Mouse (Mus musculus) cerebellum, postnatal 14 days (tissue): ENCODE measurements around the gene Gm17268.

ENCODE experiments used
- DNase-seq, 2 experiments: peaks; one replicate each; pipeline ENCODE4 v3.0.0; 2021; ENCODE audit warnings: mixed read lengths in 2 of 2

The Gm17268 gene

DNA sequence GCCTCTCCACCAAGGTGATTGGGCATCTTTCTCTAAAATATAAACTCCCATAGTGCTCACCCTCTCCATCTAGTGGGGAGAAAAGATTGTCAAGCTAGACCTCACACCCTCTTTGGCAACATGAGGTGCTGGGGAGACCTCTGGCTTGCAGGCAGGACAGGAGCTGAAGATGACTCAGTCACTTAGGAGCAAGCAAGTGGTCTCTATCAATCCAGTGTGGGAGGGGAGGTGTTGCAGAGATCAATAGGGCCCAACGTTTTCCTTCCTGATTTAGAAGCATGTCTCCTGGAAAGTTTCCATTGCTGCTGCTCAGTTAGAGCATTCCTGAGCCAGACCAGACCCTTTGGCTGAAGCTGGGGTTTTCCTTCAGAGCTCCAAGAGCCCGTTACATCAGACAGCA, at the start of gene Gm17268:
Gm17268 (minus strand) TSS at position 28 of the 400 bp plus-strand sequence.
- no peak for DNase-seq

DNA sequence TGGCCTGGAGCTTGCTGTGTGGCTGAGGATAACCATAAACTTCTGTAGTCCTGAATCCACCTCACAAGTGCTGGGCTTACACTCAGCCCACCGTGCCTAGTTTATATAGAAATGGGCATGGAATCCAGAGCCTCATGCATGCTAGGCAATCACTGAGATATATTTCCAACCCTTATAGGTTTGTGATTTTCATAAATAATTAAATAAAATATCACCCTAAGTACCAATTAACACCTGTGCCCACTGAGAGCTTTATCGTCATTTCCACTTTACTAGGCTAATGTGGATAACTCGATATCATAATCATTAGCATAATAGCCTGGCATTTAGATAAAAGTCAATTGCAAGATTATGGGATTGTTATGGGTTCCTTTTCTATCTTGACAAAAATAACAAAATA, 46.0 kb upstream of the Gm17268 start:
- no peak for DNase-seq

DNA sequence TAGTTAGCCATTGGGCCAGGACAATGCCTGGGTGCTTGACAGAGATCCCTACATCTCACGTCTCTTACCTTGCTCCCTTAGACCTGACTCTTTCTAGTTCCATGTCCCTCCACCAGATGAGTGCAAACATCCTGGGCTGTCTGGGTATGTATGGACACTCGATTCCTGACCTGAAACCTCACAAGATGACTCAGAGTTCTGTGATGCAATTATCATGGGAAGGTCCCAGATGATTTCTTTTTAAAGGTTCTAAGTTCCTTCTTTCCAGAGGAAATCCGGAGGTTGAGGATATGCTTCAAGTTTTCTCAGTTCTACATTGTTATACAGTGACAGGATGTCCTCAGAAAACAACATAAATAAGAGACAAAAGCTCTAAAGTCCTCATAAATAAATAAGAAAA, 42.5 kb upstream of the Gm17268 start:
- DNase-seq: no peak

DNA sequence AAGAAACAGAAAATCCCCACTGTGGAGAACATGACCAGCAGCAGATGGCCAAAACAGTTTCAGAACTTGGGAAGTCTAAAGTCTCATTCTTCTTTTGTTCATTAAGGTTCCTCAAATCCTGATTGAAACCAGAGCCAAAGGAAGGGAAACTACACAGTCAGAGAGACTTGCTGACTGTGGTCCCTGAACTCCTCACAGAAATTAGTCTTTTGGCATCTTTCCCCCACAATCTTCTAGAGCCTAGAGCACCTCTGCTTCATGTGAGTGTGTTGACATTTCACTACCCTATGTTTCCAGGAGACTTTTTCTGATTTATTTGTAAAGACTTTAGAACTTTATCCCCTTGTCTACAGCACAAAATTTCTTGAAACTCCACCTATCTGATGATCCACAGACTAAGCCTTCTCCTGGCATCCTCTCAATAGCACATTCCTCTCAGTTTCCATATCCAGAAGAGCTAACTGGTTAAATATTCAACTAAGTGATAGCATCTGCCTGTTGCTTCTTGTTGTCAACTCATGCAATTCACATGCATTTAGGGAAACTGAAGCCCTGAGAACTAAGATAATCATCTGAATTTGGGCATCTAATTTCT, 39.9 kb upstream of the Gm17268 start:
- no peak for DNase-seq

DNA sequence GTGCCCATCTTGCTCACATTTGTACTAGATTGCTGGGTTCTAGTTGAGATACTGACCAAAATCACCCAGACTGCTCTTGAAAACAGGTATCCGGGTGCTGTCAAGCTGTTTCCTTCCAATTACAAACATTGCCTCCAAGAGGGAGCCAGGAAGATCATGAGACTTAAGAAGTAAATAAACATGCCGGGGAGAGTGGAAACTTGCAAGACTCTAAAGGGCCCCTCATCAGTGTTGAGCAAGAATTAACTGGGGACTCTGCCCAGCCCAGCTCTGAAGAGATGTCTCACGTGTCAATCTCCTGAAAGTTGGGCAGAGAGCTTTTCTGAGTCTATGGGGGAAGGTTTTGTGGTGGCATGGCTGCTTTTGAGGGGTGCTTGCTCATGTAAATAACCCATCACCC, 38.7 kb upstream of the Gm17268 start:
- no peak for DNase-seq

DNA sequence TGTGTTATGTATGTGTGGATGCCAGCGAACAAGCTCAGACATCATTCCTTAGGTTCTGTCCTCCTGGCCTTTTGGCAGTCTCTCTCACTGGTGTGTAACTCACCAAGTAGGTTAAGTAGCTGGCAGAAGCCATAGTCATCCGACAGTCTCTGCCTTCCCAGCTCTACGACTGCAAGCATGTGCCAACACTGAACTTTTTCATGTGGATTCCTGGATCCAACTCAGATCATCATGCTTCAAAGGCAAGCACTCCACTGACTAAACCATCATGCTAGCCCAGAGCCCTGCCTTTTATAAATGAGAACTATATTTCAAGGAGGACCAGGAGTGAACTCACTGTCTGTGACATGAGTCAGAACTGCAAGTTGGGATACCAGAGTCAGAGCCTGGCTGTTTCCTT, 35.3 kb upstream of the Gm17268 start:
- no peak for DNase-seq

- no peak for DNase-seq
Observed at GRCm38 (mm10) chr11:82072984-82073383, 34.6 kb upstream of the Gm17268 start.

GRCm38 (mm10) chr11:82072374-82072773, 34.0 kb upstream of the Gm17268 start:
- DNase-seq: no peak

- DNase-seq: no peak
Observed at GRCm38 (mm10) chr11:82071076-82071475, 32.7 kb upstream of the Gm17268 start.

- no peak for DNase-seq
Observed at GRCm38 (mm10) chr11:82066953-82067571, 28.7 kb upstream of the Gm17268 start.

- DNase-seq: peak in 1 of 2 experiments; percentile 13
Observed at GRCm38 (mm10) chr11:82063454-82063853, 25.1 kb upstream of the Gm17268 start.

DNA sequence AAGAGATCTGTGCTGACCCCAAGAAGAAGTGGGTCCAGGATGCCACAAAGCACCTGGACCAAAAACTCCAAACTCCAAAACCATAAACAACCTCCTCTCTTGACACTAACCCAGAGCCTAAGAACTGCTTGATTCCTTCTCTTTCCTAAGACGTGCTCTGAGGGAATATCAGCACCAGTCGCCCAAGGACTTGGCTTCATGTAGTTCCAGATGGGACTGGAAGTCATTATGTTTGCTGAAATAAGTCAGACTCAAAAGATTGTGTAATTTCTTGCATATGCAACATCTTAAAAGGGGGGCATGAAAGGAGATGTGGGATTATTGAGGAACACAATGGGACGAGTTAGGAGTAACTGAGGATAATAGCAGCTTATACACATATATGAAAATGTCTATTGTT, 23.9 kb upstream of the Gm17268 start:
- DNase-seq: no peak

DNA sequence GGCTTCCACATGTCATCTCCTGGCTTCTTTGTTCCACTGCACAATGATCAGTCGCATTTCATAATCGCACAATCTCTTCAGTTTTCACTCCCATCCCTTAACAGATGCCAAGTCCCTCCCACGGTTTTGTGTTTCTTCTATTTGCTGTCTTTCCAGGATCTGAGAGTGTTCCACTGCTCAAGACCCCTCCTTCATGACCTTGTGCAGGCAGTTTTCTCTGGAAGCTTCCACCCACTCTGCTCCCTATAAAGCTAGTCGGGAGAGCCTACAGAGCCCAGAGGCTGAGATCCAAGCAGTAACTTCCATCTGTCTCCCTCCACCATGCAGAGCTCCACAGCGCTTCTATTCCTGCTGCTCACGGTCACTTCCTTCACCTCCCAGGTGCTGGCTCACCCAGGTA, 19.3 kb upstream of the Gm17268 start, which contains the start of gene Ccl11:
Ccl11 (plus strand) TSS at position 178 of the 400 bp plus-strand sequence.
- DNase-seq: no peak

GRCm38 (mm10) chr11:82053849-82054248, 15.5 kb upstream of the Gm17268 start:
- DNase-seq: no peak

DNA sequence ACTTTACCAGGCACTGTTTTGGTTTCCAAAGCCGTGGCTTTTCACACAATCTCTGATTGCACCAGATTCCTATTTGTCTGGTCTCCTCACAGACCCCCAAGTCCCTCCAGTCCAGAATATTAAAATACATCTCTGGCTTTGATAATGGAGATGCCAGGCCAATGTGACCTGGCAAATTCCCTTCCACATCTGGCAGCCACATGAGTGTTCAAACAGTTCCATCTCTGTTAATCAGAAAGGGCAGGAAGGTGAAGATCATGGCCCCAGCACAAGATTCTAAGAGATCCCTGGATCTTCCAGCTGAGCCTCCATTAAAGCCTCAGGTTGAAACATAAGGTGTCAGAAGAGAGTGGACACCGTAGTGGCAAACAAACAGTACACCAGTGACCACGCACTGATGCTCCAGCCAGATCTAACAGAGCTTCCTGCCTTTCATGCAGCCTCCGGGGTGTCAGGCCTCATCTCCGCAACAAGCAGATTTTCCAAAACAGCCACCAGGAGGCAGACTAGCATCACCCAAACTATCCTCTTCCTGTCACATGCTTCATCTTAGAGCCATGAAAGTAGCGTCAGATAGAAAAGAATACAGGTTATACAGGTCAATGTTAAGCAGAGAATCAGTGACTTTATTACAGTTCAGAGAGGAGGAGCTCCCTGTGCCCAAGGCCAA, 9.5 kb upstream of the Gm17268 start:
- peak; percentile 27 to 42 for DNase-seq

- DNase-seq: peak; percentile 56 to 72
Observed at GRCm38 (mm10) chr11:82045471-82045870, 7.1 kb upstream of the Gm17268 start, which contains the start of gene Ccl7. TSS of gene Ccl7 (plus strand) at chr11:82045712.

- no peak for DNase-seq
Observed at GRCm38 (mm10) chr11:82041671-82042080, 3.3 kb upstream of the Gm17268 start.

DNA sequence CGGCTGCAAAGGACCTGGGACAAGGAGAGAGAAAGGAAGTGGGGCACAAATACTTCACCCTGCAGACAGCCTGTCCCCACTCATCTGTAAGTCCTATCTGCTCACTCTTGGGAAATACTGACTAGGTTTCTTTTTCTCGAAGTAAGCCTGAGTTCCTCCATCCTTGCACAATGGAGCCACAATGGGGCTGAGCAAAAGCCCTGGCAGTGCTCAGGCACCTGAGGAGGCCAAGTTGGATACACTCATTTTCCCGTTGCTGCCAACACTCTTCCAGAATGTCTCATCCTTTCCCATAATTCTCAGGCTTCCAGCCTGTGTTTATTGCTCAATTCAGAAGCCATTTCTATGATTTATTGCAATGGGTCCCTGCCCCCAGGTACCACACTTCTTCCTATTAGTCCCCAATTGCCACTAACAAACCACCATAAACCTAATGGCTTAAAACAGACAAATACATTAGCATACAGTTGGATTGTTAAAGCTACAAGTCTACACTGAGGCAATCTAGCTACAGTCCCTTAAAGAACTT, 834 bp upstream of the Gm17268 start:
- DNase-seq: no peak

DNA sequence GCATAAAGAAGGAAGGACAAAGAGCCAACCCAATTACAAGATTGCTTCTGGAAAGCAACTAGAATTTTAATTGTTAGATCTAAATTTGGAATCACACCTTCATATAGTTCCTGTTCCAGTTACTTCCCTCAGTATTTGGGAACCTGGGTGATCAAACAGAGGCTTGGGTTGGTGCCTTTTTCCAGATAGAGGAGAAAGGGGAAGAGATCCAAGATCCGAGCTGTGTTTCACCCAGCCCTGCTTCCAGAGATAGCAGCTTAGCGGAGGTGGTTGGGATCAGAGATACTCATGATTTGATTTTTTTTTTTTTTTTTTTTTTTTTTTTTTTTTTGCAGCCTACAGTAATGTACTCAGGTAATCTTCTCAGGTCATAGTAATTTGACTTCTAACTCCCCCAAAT, 2.5 kb downstream of the Gm17268 start:
- DNase-seq: no peak

DNA sequence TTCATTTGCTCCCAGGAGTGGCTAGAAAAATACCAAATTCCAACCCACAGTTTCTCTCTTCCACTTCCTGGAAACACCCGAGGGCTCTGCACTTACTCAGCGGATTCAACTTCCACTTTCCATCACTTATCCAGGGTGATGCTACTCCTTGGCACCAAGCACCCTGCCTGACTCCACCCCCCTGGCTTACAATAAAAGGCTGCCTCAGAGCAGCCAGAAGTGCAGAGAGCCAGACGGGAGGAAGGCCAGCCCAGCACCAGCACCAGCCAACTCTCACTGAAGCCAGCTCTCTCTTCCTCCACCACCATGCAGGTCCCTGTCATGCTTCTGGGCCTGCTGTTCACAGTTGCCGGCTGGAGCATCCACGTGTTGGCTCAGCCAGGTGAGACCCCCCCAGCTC, 3.0 kb downstream of the Gm17268 start, which contains the start of gene Ccl2:
Ccl2 (plus strand) TSS at position 216 of the 400 bp plus-strand sequence.
- DNase-seq: peak; percentile 68 to 69

GRCm38 (mm10) chr11:82034446-82034845, 3.9 kb downstream of the Gm17268 start:
- no peak for DNase-seq

- DNase-seq: no peak
Observed at GRCm38 (mm10) chr11:82032678-82033344, 5.6 kb downstream of the Gm17268 start.

DNA sequence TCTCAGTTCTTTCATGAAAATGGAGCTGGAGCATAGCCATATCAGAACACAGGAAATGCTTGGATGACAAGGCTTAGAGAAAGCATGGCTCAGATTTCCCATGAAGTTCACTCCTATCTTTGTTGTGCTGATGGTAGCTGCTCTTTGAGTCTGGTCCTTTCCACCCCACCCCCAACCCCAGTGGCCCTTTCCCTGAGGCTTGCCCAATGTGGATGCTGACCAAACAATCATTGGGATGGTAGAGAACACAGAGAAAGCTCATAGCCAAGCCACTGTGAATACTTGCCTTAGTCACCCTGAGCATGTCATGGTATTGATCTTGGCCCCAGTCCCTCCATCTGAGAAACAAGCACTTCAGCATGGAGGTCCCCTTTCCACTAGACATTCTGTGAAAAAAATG, 6.2 kb downstream of the Gm17268 start:
- DNase-seq: no peak
